Mouse (Mus musculus): ENCODE measurements around the gene Hoxa4. TPM values are rescaled to one million over a fixed set of nuclear protein-coding genes. Genes with fewer than 3 reads are reported as not detected.

The Hoxa4 gene
- polyA plus RNA-seq, 1 experiment from 2014 or later = 2.5 TPM

GRCm38 (mm10) chr6:52162611-52163365, 28.8 kb downstream of the Hoxa4 start:
- H3K27me3 ChIP-seq (ENCODE audit: control insufficient read depth, insufficient read depth, low read length) = no peaks in the 10 kb centered on the region; the same call in 1 of the 2 replicates
- H3K27ac ChIP-seq (replicated peaks) = peak overlapping the region; percentile 96
- no peaks in the 10 kb centered on the region for H3K9me3 ChIP-seq (ENCODE audit: control insufficient read depth, low read length)
- ATAC-seq (ENCODE audit: low FRiP score, low TSS enrichment) = no peak
- no peak for DNase-seq (ENCODE audit: low spot score)
- H3K4me3 ChIP-seq (ENCODE audit: low read depth, low read length) = peak overlapping the region; percentile 65
- 25% methylated on average over 14 of the region's 14 CpGs for WGBS
- TF ChIP-seq EP300 (optimal IDR thresholded peaks at IDR 0.05) (no peak), CTCF (IDR thresholded peaks at IDR 0.05; ENCODE audit: low read depth) (no peak)
- no peaks in the 10 kb centered on the region for H3K4me1 ChIP-seq (replicated peaks; ENCODE audit: control insufficient read depth, insufficient read depth)
- peak overlapping the region; percentile 89 for H3K9ac ChIP-seq (ENCODE audit: low read length)
- peak overlapping the region; percentile 77 for H3K4me2 ChIP-seq (replicated peaks; ENCODE audit: low read depth)
- H3K36me3 ChIP-seq (ENCODE audit: control insufficient read depth, insufficient read depth, low read length) = no peaks in the 10 kb centered on the region

- no peak for TF ChIP-seq CTCF (IDR thresholded peaks at IDR 0.05; ENCODE audit: low read depth)
- TF ChIP-seq EP300 (optimal IDR thresholded peaks at IDR 0.05) = no peak
- peak overlapping the region; percentile 65; the same call in 1 of the 2 replicates for H3K4me3 ChIP-seq (ENCODE audit: low read depth, low read length)
- no peaks in the 10 kb centered on the region; the same call in 1 of the 2 replicates for H3K27me3 ChIP-seq (ENCODE audit: control insufficient read depth, insufficient read depth, low read length)
- H3K9me3 ChIP-seq (ENCODE audit: control insufficient read depth, low read length) = no peaks in the 10 kb centered on the region
- peak overlapping the region; percentile 77 for H3K4me2 ChIP-seq (replicated peaks; ENCODE audit: low read depth)
- 23% methylated on average over 1 of the region's 1 CpGs for WGBS
- H3K27ac ChIP-seq (replicated peaks) = 0 out of 2 replicates have a peak overlapping the region, but pooled peaks have one; percentile 3
- no peaks in the 10 kb centered on the region for H3K4me1 ChIP-seq (replicated peaks; ENCODE audit: control insufficient read depth, insufficient read depth)
- no peaks in the 10 kb centered on the region for H3K36me3 ChIP-seq (ENCODE audit: control insufficient read depth, insufficient read depth, low read length)
- H3K9ac ChIP-seq (ENCODE audit: low read length) = peak overlapping the region; percentile 4; the same call in 1 of the 2 replicates
- DNase-seq (ENCODE audit: low spot score) = no peak
- ATAC-seq (ENCODE audit: low FRiP score, low TSS enrichment) = no peak
Measured at GRCm38 (mm10) chr6:52162093-52162380, 29.5 kb downstream of the Hoxa4 start.

GRCm38 (mm10) chr6:52161336-52162092, 30.0 kb downstream of the Hoxa4 start:
- WGBS = 20% methylated on average over 8 of the region's 8 CpGs
- peak overlapping the region; percentile 79 for H3K27ac ChIP-seq (replicated peaks)
- no peaks in the 10 kb centered on the region for H3K9me3 ChIP-seq (ENCODE audit: control insufficient read depth, low read length)
- DNase-seq (ENCODE audit: low spot score) (no peak), ATAC-seq (ENCODE audit: low FRiP score, low TSS enrichment) (no peak)
- peak overlapping the region; percentile 91 for H3K4me2 ChIP-seq (replicated peaks; ENCODE audit: low read depth)
- no peaks in the 10 kb centered on the region for H3K36me3 ChIP-seq (ENCODE audit: control insufficient read depth, insufficient read depth, low read length)
- peak overlapping the region; percentile 4; the same call in 1 of the 2 replicates for H3K9ac ChIP-seq (ENCODE audit: low read length)
- peak overlapping the region; percentile 70 for H3K4me3 ChIP-seq (ENCODE audit: low read depth, low read length)
- no peaks in the 10 kb centered on the region; the same call in 1 of the 2 replicates for H3K27me3 ChIP-seq (ENCODE audit: control insufficient read depth, insufficient read depth, low read length)
- no peaks in the 10 kb centered on the region for H3K4me1 ChIP-seq (replicated peaks; ENCODE audit: control insufficient read depth, insufficient read depth)
- TF ChIP-seq EP300 (optimal IDR thresholded peaks at IDR 0.05) (no peak), CTCF (IDR thresholded peaks at IDR 0.05; ENCODE audit: low read depth) (no peak)

GRCm38 (mm10) chr6:52160511-52161335, 30.8 kb downstream of the Hoxa4 start:
- Histone ChIP-seq H3K27ac (replicated peaks) (peak overlapping the region; percentile 79), H3K9me3 (ENCODE audit: control insufficient read depth, low read length) (no peaks in the 10 kb centered on the region), H3K9ac (ENCODE audit: low read length) (peak overlapping the region; percentile 39), H3K4me3 (ENCODE audit: low read depth, low read length) (peak overlapping the region; percentile 70), H3K27me3 (ENCODE audit: control insufficient read depth, insufficient read depth, low read length) (no peaks in the 10 kb centered on the region; the same call in 1 of the 2 replicates), H3K36me3 (ENCODE audit: control insufficient read depth, insufficient read depth, low read length) (no peaks in the 10 kb centered on the region), H3K4me1 (replicated peaks; ENCODE audit: control insufficient read depth, insufficient read depth) (no peaks in the 10 kb centered on the region), H3K4me2 (replicated peaks; ENCODE audit: low read depth) (peak overlapping the region; percentile 91)
- ATAC-seq (ENCODE audit: low FRiP score, low TSS enrichment) (peak; percentile 27; the same call in 1 of the 2 replicates), DNase-seq (ENCODE audit: low spot score) (no peak)
- TF ChIP-seq EP300 (optimal IDR thresholded peaks at IDR 0.05) (no peak), CTCF (IDR thresholded peaks at IDR 0.05; ENCODE audit: low read depth) (no peak)
- 8% methylated on average over 30 of the region's 30 CpGs for WGBS

- no peaks in the 10 kb centered on the region; the same call in 1 of the 2 replicates for H3K27me3 ChIP-seq (ENCODE audit: control insufficient read depth, insufficient read depth, low read length)
- peak overlapping the region; percentile 91 for H3K4me2 ChIP-seq (replicated peaks; ENCODE audit: low read depth)
- TF ChIP-seq EP300 (optimal IDR thresholded peaks at IDR 0.05) = no peak
- no peak for TF ChIP-seq CTCF (IDR thresholded peaks at IDR 0.05; ENCODE audit: low read depth)
- no peaks in the 10 kb centered on the region for H3K4me1 ChIP-seq (replicated peaks; ENCODE audit: control insufficient read depth, insufficient read depth)
- peak overlapping the region; percentile 39 for H3K9ac ChIP-seq (ENCODE audit: low read length)
- 14% methylated on average over 9 of the region's 9 CpGs for WGBS
- peak overlapping the region; percentile 70 for H3K4me3 ChIP-seq (ENCODE audit: low read depth, low read length)
- no peaks in the 10 kb centered on the region for H3K9me3 ChIP-seq (ENCODE audit: control insufficient read depth, low read length)
- ATAC-seq (ENCODE audit: low FRiP score, low TSS enrichment) (no peak), DNase-seq (ENCODE audit: low spot score) (no peak)
- no peaks in the 10 kb centered on the region for H3K36me3 ChIP-seq (ENCODE audit: control insufficient read depth, insufficient read depth, low read length)
- peak overlapping the region; percentile 79 for H3K27ac ChIP-seq (replicated peaks)
Measured at GRCm38 (mm10) chr6:52159979-52160378, 31.6 kb downstream of the Hoxa4 start.

All from stomach, postnatal 0 days (tissue).